12 mouse cellular contexts compared by ENCODE assay signal in genomic region chr5:25873046-25873445, GRCm38 (mm10).
A peak's percentile ranks its signal among the peaks of the same experiment; 100 is the strongest.
DNase-seq lines count a peak whose midpoint lies in the region; ATAC-seq and TF ChIP-seq lines count a peak whose summit lies in the region.
"Had no signal": no experiment of that assay in that cellular context is flagged by ENCODE, and none has a peak within 500 bp of the region (broad histone marks: within the 10 kb centered on the region; RNA-seq: fewer than 3 reads in every experiment).

No protein-coding gene starts in this region.

- no peak overlapping the region for H3K4me3 ChIP-seq in kidney, embryonic 14.5 days (ENCODE audit: low read length)
- no peak overlapping the region for H3K4me3 ChIP-seq in ES-Bruce4 (ENCODE audit: low read depth, low read length)
- H3K4me3 ChIP-seq: embryonic facial prominence, embryonic 15.5 days; heart, embryonic 13.5 days had no signal

- H3K4me1 ChIP-seq in kidney, embryonic 14.5 days (ENCODE audit: control insufficient read depth, insufficient read depth, low read length) = no peaks in the 10 kb centered on the region
- H3K4me1 ChIP-seq in ES-Bruce4 (ENCODE audit: control insufficient read depth, insufficient read depth, low read length) = no peaks in the 10 kb centered on the region
- H3K4me1 ChIP-seq: embryonic facial prominence, embryonic 15.5 days had no signal

- H3K4me2 ChIP-seq in kidney, embryonic 14.5 days (replicated peaks; ENCODE audit: low read depth, low read length) = no peak overlapping the region
- H3K4me2 ChIP-seq: embryonic facial prominence, embryonic 15.5 days; heart, embryonic 13.5 days had no signal

- H3K36me3 ChIP-seq in kidney, embryonic 14.5 days (ENCODE audit: control insufficient read depth, insufficient read depth, low read length) = no peaks in the 10 kb centered on the region
- no peaks in the 10 kb centered on the region for H3K36me3 ChIP-seq in ES-Bruce4 (ENCODE audit: control insufficient read depth, insufficient read depth, low read length, poor library complexity, severe bottlenecking)
- H3K36me3 ChIP-seq: embryonic facial prominence, embryonic 15.5 days; heart, embryonic 13.5 days had no signal

- no peaks in the 10 kb centered on the region for H3K9me3 ChIP-seq in kidney, embryonic 14.5 days (ENCODE audit: control insufficient read depth, low read length)
- no peaks in the 10 kb centered on the region for H3K9me3 ChIP-seq in ES-Bruce4 (replicated peaks; ENCODE audit: control insufficient read depth, insufficient read depth, low read length, poor library complexity, severe bottlenecking)
- H3K9me3 ChIP-seq: embryonic facial prominence, embryonic 15.5 days; heart, embryonic 13.5 days had no signal

- no peak overlapping the region for H3K27ac ChIP-seq in kidney, embryonic 14.5 days (ENCODE audit: low read depth, low read length)
- no peak overlapping the region for H3K27ac ChIP-seq in ES-Bruce4 (ENCODE audit: insufficient read depth, low read length)
- H3K27ac ChIP-seq: embryonic facial prominence, embryonic 15.5 days; heart, embryonic 13.5 days had no signal

- peak; percentile 13 for DNase-seq in kidney, adult 9 months
- DNase-seq in A20 (ENCODE audit: low read depth, low spot score) = peak; percentile 31
- peak; percentile 39 to 51 for DNase-seq in cerebellum, postnatal 36 days
- DNase-seq in B cell, adult 2 months = no peak
- no peak for DNase-seq in spleen, postnatal 4 days (ENCODE audit: low spot score in 2 of 2)
- DNase-seq: layer of hippocampus, postnatal 36 days; lung, postnatal 10 days had no signal

- WGBS in kidney, embryonic 14.5 days = 63% methylated on average over 2 of the region's 2 CpGs

- no peaks in the 10 kb centered on the region for H3K27me3 ChIP-seq in kidney, embryonic 14.5 days (ENCODE audit: control insufficient read depth, insufficient read depth, low read length)
- H3K27me3 ChIP-seq in ES-Bruce4 (ENCODE audit: control insufficient read depth, insufficient read depth, low read length, poor library complexity, severe bottlenecking) = no peaks in the 10 kb centered on the region
- H3K27me3 ChIP-seq: embryonic facial prominence, embryonic 15.5 days; heart, embryonic 13.5 days had no signal

- no peak for ATAC-seq in kidney, embryonic 14.5 days (ENCODE audit: low FRiP score, low TSS enrichment)
- no peak for ATAC-seq in megakaryocyte-erythroid progenitor cell, adult 5-6 weeks (replicated peaks; ENCODE audit: low FRiP score, low TSS enrichment, poor library complexity, severe bottlenecking)

- peak; percentile 42 for TF ChIP-seq CTCF in ES-Bruce4 (IDR thresholded peaks at IDR 0.05; ENCODE audit: low read depth, low read length)

- TF ChIP-seq POLR2A in ES-Bruce4 (IDR thresholded peaks at IDR 0.05; ENCODE audit: insufficient read depth, low read length) = no peak

- TF ChIP-seq EP300 in ES-Bruce4 (IDR thresholded peaks at IDR 0.05; ENCODE audit: insufficient read depth, low read depth, low read length) = no peak

- no peak overlapping the region for H3K9ac ChIP-seq in kidney, embryonic 14.5 days (ENCODE audit: low read depth, low read length)
- no peak overlapping the region for H3K9ac ChIP-seq in ES-Bruce4 (ENCODE audit: low read depth, poor library complexity, severe bottlenecking)
- H3K9ac ChIP-seq: embryonic facial prominence, embryonic 15.5 days; heart, embryonic 13.5 days had no signal

Comparison
In these comparisons a context has a peak if more than half of its experiments do, and no peak if none do; other contexts are left out.
1. DNase-seq: peak in kidney, adult 9 months (single experiment), A20 (single experiment) and cerebellum, postnatal 36 days (2 of 2); none in B cell, adult 2 months (0 of 2) and spleen, postnatal 4 days (0 of 2).